Mouse (Mus musculus): ENCODE data around the gene Cnn3.
A peak's percentile ranks its signal among the peaks of the same experiment; 100 is the strongest.

The Cnn3 gene

GRCm38 (mm10) chr3:121418251-121418601 is 8.1 kb upstream of the Cnn3 start:
- DNase-seq (ENCODE audit: low read depth, low spot score): no peak

DNA sequence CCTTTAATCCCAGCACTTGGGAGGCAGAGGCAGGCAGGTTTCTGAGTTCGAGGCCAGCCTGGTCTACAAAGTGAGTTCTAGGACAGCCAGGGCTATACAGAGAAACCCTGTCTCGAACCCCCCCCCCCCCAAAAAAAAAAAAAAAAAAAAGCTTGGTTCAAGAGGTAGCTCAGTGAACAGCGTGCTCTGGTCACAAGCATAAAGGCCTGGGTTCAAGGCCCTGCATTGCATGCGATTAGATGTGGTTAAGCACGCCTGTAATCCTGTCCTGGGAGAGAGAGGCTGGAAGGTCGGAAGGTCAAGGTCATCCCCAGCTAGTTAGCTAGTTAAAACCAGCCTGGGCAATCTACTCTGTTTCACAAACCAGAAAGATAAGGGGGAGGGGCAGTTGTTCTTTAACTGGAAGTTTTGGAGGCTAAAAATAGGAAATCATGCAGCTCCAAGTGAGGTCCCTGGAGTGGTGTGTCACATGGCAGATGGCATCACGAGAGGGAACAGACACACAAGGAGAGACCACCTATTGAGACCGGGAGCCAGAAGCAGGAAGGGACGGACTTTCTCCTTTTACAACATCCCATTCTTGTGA is 7.4 kb upstream of the Cnn3 start:
- DNase-seq (ENCODE audit: low read depth, low spot score): no peak

DNA sequence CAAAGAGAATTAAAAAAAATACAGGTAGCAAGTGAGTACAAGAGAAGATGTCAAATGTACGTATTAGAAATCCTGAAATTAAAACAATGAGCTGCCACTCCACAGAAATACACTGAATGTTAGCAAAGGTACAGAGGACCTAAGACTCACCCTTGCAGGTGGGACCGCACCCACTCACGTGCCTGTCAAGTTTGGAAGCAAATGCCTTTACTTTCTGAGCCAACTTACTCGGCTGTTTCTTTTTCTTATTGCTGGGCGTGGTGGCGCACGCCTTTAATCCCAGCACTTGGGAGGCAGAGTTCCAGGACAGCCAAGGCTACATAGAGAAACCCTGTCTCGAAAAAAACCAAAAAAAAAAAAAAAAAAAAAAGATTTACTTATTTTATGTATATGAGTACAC is 3.9 kb upstream of the Cnn3 start:
- no peak for DNase-seq (ENCODE audit: low read depth, low spot score)

- peak; percentile 89 for DNase-seq (ENCODE audit: low read depth, low spot score)
Observed at GRCm38 (mm10) chr3:121426621-121427519, 573 bp downstream of the Cnn3 start.

DNA sequence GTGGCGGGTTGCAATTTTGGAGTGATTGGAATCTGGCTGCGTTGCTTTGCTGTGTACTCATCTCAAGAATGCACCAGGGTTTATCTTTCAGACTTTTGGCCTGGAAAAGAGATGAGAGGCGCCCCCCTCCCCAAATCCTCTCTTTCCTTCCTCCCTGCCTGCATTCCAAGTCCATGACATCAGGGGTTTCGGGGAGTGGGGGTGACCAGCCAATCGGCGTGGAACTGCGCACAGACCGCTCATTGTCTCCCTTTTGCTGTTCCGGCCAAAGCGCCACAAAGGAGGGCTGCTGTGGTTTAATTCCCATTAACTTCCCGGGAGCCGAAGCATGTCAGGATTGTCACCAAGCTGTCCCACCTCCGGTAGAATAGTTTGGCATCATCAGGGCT is 1.2 kb downstream of the Cnn3 start:
- peak; percentile 96 for DNase-seq (ENCODE audit: low read depth, low spot score)

GRCm38 (mm10) chr3:121428230-121428629 is 1.9 kb downstream of the Cnn3 start:
- DNase-seq (ENCODE audit: low read depth, low spot score): no peak

DNA sequence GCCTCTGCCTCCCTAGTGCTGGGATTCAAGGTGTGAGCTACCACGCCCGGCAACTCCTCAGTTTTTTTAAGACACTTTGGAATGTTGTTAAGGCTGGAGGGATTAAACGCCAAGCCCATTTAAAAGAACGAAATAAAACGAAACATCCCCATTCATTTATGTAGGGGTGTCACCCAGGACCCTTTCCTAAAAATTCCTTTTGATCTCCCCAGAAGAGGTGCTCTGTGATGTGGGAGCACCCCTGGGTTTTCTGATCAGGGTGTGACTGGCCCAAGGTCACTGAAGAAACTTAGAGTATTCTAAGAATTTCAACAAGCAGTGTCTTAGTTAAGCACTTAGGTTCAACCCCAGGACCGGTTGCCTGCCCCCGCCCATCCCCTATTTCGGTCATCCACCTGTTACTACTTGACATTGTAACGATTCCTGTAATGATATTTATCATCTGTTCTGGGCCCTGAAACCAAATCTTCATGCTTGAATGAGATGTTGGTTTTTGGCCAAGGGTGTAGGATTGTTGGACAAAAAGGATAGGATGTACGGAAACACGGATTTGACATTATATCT is 2.5 kb downstream of the Cnn3 start:
- DNase-seq (ENCODE audit: low read depth, low spot score): no peak

DNA sequence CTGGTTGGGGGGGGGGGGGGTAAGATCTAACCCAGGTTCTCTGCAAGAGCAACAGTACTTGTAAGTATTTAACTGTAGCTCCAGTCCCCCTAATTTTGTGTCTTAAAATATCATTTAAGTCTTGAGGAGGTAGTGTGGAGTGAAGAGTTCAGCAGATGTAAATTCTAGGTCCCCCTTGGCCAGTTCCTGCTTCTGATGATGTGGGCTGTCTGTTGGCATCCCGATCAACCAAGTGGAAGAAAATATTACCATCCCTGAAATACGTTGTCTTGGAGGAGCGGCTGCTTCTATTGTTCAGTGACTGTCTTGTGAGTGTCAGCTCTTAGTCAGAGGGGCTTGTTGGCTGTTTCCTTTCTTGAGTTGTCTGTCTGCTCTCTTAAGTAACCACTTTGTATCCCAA is 3.2 kb downstream of the Cnn3 start:
- no peak for DNase-seq (ENCODE audit: low read depth, low spot score)

- no peak for DNase-seq (ENCODE audit: low read depth, low spot score)
Observed at GRCm38 (mm10) chr3:121430289-121430936, 4.1 kb downstream of the Cnn3 start.

DNA sequence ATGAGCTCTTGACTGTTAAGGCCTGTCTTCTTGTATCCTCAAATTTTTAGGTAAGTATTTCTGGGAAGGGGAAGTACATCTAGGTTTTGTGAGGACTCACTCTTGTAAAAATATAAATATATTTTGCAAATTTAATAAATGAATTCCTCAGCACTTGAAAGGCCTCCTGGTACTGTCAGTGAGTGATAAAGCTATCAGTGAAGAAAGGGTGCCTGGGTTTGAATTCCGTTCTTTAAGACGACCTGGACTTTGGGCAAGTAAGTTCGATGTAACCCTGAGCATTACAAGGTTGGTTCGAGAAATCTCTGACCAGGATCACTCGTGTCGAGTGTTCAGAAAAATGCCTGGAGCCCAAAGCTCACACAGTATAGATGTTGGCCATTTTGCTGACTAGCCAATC is 7.1 kb downstream of the Cnn3 start:
- DNase-seq (ENCODE audit: low read depth, low spot score): no peak

DNA sequence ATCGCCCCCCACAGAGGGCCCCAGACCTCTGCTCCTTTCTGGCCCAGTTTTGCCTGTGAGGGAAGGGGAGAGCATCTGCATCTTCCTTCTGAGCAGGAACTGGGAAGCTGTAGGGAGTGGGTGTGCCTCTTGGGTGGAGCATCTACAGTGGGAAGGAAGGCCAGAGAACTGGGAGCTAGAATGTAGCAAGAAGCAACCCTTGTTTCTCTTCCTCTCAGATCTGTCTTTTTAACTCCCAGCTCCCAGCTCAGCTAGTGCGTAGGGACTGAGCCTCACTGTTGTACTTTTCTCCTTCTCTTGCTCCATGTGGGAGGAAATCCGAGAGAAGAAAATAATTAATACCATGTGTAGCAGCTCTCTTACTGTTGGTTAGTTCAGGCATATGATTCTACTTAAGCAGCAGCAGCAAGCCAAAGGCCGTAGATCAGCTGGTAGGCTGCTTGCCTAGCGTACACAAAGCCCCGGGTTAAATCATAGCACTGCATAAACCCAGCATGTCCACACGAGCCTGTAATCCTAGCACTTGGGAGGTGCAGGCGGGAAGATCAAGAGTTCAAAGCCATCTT is 7.8 kb downstream of the Cnn3 start:
- peak; percentile 77 for DNase-seq (ENCODE audit: low read depth, low spot score)

DNA sequence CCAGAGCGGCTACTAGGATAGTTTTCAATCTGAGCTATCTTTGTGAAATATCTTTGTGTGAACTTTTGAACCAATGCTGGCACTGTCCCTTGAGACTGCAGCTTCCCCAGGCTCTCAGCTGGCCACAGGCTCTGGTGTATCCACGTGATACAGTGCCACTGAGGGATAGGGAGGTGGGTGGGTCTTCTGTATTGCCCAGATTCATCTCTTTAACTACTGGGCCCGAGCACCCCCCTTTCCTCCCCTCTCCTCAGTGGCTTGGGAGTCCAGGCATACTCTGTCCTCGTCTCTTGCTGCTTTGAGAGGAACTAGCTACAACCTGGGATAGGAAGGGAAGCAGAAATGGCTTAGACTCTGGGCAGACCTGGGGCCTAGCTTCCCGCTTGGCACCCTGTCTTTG is 9.0 kb downstream of the Cnn3 start:
- DNase-seq (ENCODE audit: low read depth, low spot score): no peak

DNA sequence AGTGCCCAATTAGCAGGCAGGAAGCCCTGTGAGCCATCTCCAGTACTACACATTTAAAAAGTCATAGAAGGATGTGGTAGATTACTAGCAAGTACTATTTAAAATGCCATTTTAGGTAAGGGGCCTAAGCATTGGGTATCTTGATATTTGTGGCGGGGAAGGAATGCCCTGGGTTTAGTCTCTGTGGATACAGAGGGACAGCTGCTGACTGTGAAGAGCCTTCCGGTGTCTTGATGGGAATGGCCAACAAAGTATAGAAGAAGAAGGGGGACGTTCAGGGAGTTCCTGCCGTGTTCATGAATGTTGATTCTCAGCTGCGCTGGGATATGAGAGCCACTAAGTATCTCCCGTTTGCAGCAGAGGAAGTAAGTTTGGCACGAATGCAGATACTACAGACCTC is 10.8 kb downstream of the Cnn3 start:
- no peak for DNase-seq (ENCODE audit: low read depth, low spot score)

- no peak for DNase-seq (ENCODE audit: low read depth, low spot score)
Observed at GRCm38 (mm10) chr3:121437996-121438395, 11.7 kb downstream of the Cnn3 start.

DNA sequence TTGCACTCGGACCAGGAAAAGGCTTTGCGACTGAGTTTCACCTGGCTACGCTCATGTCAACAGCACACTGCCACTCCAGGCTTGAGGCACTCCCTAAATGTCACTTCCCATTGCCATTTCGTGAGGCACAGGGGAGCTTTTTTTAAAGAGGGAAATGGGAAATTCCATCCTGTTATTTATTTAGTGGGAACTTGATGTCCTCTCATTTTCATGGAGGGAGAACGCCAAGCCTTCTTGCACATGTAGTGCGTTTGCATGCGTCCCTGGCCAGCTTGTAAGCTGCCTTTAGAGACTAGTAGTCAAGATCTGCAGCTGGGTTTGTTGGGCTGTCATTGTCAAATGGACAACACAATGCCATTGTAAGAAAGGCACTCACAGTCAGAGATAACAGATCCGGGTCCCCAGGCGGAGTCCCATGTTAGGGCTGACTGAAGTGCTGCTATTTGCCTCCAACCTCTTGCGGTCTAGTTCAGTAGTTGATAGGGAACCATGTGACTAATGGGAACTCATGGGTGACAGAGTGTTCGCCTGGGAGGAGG is 13.4 kb downstream of the Cnn3 start:
- no peak for DNase-seq (ENCODE audit: low read depth, low spot score)

DNA sequence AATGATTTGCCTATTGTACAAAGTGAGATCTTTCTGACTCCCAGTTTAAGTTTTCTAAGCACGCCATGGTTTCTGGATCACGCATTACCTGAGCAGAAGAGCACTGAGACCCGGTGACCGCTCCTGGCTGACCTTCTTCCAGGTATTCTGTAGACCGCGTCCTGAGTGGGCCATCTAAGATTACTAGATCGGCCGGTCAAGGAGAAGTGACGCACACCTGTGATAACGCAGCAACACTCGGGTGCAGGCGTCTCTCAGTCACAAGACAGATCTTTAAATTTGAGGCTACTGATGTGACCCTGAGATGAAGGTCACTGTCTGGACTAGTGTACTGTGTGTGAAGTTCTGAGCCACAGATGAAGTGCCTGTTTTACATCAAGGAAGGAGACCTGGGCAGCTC is 15.2 kb downstream of the Cnn3 start:
- no peak for DNase-seq (ENCODE audit: low read depth, low spot score)

- no peak for DNase-seq (ENCODE audit: low read depth, low spot score)
Observed at GRCm38 (mm10) chr3:121442288-121442687, 16.0 kb downstream of the Cnn3 start.

DNA sequence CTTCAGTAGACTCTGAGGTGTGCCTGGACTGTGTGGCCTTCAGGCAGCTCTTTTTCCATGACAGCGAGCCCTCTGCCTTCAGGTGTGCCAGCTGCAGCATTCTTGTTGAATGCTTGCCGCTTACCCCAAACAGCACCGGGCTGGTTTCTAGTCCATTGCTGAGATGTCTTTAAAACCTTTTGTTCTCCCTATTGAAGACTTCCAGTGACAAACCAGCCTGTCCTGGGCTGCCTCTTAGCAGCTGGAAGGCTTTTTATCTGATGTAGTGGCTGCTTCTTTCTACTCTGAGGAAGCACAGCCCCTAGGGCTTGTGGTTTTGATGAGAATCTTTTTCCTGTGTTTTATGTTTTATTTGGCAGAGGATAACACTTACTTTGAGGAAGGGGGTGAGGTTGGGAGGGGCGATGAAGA is 17.6 kb downstream of the Cnn3 start:
- no peak for DNase-seq (ENCODE audit: low read depth, low spot score)

GRCm38 (mm10) chr3:121444414-121444813 is 18.1 kb downstream of the Cnn3 start:
- DNase-seq (ENCODE audit: low read depth, low spot score): no peak

GRCm38 (mm10) chr3:121446454-121446853 is 20.2 kb downstream of the Cnn3 start:
- no peak for DNase-seq (ENCODE audit: low read depth, low spot score)

DNA sequence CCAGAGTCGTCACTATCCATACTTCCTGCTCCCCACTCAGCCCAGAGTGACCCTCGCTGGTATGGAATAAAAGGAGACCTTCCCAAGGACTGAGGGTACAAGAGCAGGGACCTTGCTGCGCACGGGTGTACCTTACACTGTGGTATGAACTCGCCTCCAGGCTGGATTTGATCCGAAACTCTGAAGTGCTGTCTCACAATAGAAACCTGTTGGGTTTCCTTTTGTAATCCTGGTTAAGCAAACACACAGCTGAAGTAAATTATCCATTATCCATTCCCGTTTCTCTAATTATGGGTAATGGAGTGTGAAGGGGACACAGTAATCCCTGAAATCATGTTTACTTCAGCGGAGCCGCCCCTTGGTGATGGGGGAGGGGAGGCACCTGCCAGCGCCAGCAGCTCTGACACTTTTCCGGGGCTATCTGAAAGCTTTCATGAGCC is 21.8 kb downstream of the Cnn3 start:
- DNase-seq (ENCODE audit: low read depth, low spot score): no peak

DNA sequence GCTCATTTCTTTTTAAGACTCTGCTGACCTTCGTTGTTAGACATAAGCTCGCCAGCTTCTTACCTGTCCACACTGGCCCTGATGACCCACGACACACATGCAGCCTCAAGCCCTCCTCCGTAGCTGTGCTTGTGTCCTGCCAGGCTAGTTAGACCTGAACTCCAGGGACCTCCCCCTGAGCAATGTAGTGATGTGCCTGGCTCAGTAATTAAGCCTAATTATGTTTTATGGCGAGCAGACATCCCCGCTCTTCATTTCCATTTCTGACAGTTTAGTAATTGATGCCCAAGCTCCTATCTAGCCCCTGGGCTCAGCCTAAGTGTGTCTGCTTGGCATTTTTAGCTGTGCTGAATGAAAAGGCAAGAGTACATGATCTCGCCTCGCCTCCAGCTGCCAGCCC is 22.3 kb downstream of the Cnn3 start:
- DNase-seq (ENCODE audit: low read depth, low spot score): no peak
